Mouse (Mus musculus): Measurements from ENCODE around the gene Slc35c2.

- TF ChIP-seq POLR2A (IDR thresholded peaks at IDR 0.05; ENCODE audit: borderline replicate concordance, low read depth, low read length), result no peak
- no peak for TF ChIP-seq CTCF (IDR thresholded peaks at IDR 0.05; ENCODE audit: low read depth, low read length)
Observed at GRCm38 (mm10) chr2:165284377-165284776, 3.3 kb downstream of the Slc35c2 start.

All from bone marrow macrophage, adult 2 months (primary cell).